Mouse (Mus musculus): ENCODE measurements around the gene Trir.

GRCm38 (mm10) chr8:85034764-85035163, 8.1 kb downstream of the Trir start:
- TF ChIP-seq CHD2 (IDR thresholded peaks at IDR 0.05; ENCODE audit: low read depth, low read length) (no peak), ZC3H11A (IDR thresholded peaks at IDR 0.05; ENCODE audit: borderline replicate concordance, low read depth, low read length) (no peak), ZNF384 (IDR thresholded peaks at IDR 0.05; ENCODE audit: low read depth, low read length) (no peak), HCFC1 (IDR thresholded peaks at IDR 0.05; ENCODE audit: borderline replicate concordance, insufficient read depth, low read length) (peak; percentile 89)
